Mouse (Mus musculus): ENCODE measurements at regions not wholly inside any gene's neighbourhood (a gene's known extent, or its start where the extent isn't known, plus 50 kb on each side); places are given as distances from the start of the nearest gene placed in this dataset.
"Not testable (repeated sequence)": the region's sequence is repeated elsewhere in the genome, so short reads cannot be mapped to it uniquely, and the experiment has no call there.

DNA sequence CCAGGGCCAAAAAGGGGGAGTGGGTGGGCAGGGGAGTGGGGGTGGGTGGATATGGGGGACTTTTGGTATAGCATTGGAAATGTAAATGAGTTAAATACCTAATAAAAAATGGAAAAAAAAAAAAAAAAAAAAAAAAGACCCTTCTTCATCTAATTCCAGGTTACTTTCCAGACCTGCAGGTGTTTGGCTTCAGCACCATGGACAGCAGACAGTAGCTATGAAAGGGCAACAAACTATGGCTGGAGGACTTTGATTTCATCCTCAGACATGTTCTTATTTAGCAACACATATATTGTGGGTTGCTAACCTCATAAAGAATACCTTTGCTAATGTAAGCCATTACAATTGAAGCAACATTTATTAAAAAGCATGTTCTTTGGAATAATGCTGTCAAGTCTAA is 342.0 kb upstream of the Klhl29 start:
- not testable (repeated sequence) for H3K27ac ChIP-seq (ENCODE audit: low read depth, low read length); H3K36me3 ChIP-seq (ENCODE audit: control insufficient read depth, insufficient read depth, low read length); H3K4me1 ChIP-seq (ENCODE audit: control insufficient read depth, insufficient read depth, low read length); ATAC-seq (ENCODE audit: insufficient read depth, low FRiP score, low TSS enrichment); H3K4me2 ChIP-seq (ENCODE audit: low read depth); H3K4me3 ChIP-seq (ENCODE audit: low read depth, low read length); H3K9me3 ChIP-seq (ENCODE audit: control insufficient read depth, low read length); H3K9ac ChIP-seq (ENCODE audit: low read length); H3K27me3 ChIP-seq (ENCODE audit: control insufficient read depth, insufficient read depth, low read length)
- peak; percentile 23 for DNase-seq (ENCODE audit: low spot score)

DNA sequence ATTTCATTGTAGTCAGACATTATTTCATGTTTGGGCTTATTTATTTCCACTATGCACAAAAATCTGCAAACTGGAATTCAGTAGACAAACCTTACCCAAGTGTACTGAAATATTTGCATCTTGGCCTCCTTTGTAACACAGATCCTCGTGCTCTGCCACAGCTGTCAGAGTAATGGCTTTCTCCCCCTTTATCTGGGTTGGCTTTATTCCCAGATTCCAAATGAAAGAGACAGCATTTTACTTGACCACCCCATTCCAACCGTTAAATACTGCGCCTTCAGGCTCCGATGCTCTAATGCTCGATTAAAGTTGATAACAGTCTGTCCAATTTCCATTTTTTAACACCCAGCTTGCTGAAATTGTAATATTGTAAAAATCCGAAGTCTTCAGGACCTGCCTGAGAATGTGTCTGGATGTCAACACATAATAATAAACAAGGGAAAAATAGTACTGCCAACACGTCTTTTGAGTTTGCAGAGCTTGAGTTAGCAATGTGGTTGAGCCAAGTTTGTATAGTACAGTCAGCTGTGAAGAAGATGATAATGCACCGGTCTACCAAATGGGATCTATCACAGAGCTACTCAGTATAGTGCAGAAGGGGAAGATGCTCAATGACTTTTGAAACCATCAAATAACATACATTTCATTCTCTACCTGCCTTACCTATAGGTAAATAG is 323.4 kb upstream of the Klhl29 start:
- 86% methylated on average over 8 of the region's 8 CpGs for WGBS
- Histone ChIP-seq H3K9me3 (ENCODE audit: control insufficient read depth, low read length) (no peaks in the 10 kb centered on the region), H3K36me3 (ENCODE audit: control insufficient read depth, insufficient read depth, low read length) (no peaks in the 10 kb centered on the region), H3K27me3 (ENCODE audit: control insufficient read depth, insufficient read depth, low read length) (no peaks in the 10 kb centered on the region), H3K4me3 (ENCODE audit: low read depth, low read length) (no peak overlapping the region), H3K27ac (ENCODE audit: low read depth, low read length) (no peak overlapping the region), H3K4me2 (ENCODE audit: low read depth) (no peak overlapping the region), H3K4me1 (ENCODE audit: control insufficient read depth, insufficient read depth, low read length) (no peaks in the 10 kb centered on the region), H3K9ac (ENCODE audit: low read length) (no peak overlapping the region)
- DNase-seq (ENCODE audit: low spot score) (no peak), ATAC-seq (ENCODE audit: insufficient read depth, low FRiP score, low TSS enrichment) (no peak)

GRCm38 (mm10) chr12:5682182-5682581 is 306.7 kb upstream of the Klhl29 start:
- DNase-seq (ENCODE audit: low spot score) = no peak
- H3K4me1 ChIP-seq (ENCODE audit: control insufficient read depth, insufficient read depth, low read length) = no peaks in the 10 kb centered on the region
- no peak overlapping the region for H3K9ac ChIP-seq (ENCODE audit: low read length)
- ATAC-seq (ENCODE audit: insufficient read depth, low FRiP score, low TSS enrichment) = no peak
- no peaks in the 10 kb centered on the region for H3K9me3 ChIP-seq (ENCODE audit: control insufficient read depth, low read length)
- no peak overlapping the region for H3K4me3 ChIP-seq (ENCODE audit: low read depth, low read length)
- no peaks in the 10 kb centered on the region for H3K36me3 ChIP-seq (ENCODE audit: control insufficient read depth, insufficient read depth, low read length)
- H3K27ac ChIP-seq (ENCODE audit: low read depth, low read length) = no peak overlapping the region
- H3K4me2 ChIP-seq (ENCODE audit: low read depth) = no peak overlapping the region
- no peaks in the 10 kb centered on the region for H3K27me3 ChIP-seq (ENCODE audit: control insufficient read depth, insufficient read depth, low read length)
- 92% methylated on average over 5 of the region's 5 CpGs for WGBS

DNA sequence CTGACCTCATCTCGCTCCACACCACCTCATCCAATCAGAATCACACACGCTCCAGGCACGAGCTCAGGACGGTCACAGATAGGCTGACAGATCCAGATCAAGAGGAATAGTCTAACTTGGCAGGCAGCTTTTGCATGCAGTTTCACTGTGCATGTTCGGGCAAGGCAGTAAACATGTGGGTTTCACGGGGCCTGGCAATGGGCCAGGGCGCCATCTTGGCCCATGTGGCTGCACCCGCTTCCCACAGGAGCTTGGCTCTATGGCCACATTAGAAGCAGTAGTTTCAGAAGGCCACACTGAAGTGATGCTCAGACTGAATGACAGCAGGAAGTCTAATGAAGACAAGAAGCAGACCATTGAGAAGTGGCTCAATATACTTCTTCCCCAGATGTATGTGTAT is 302.6 kb upstream of the Klhl29 start:
- 94% methylated on average over 8 of the region's 8 CpGs for WGBS

DNA sequence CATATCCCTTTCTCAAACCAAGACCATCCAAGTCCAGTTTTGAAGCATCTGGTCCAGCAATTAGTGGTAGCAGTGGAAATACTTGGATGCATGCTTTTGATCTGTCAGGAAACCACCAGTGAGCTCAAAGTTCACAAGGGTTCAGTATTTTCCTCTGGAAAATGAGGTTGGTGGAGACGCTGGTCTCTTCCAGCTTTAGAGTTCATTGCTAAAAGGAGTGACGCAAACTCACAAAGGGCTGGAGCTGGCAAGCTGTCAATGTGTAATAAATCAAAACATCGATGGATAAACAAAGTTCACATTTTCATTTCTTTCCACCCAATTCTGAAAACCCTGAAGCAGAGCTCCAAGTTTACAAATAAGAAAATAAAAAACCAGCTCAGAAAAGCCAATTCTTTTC is 293.0 kb upstream of the Klhl29 start:
- DNase-seq (ENCODE audit: low spot score) (no peak), ATAC-seq (ENCODE audit: insufficient read depth, low FRiP score, low TSS enrichment) (no peak)
- Histone ChIP-seq H3K9ac (ENCODE audit: low read length) (no peak overlapping the region), H3K9me3 (ENCODE audit: control insufficient read depth, low read length) (no peaks in the 10 kb centered on the region), H3K4me3 (ENCODE audit: low read depth, low read length) (no peak overlapping the region), H3K4me1 (ENCODE audit: control insufficient read depth, insufficient read depth, low read length) (no peaks in the 10 kb centered on the region), H3K27ac (ENCODE audit: low read depth, low read length) (no peak overlapping the region), H3K36me3 (ENCODE audit: control insufficient read depth, insufficient read depth, low read length) (no peaks in the 10 kb centered on the region), H3K27me3 (ENCODE audit: control insufficient read depth, insufficient read depth, low read length) (no peaks in the 10 kb centered on the region), H3K4me2 (ENCODE audit: low read depth) (no peak overlapping the region)
- 64% methylated on average over 3 of the region's 3 CpGs for WGBS

More for the DNA sequence above, 302.6 kb upstream of the Klhl29 start:
- H3K27me3 ChIP-seq (ENCODE audit: control insufficient read depth, insufficient read depth, low read length); H3K4me1 ChIP-seq (ENCODE audit: control insufficient read depth, insufficient read depth, low read length); H3K9me3 ChIP-seq (ENCODE audit: control insufficient read depth, low read length); H3K4me2 ChIP-seq (ENCODE audit: low read depth); H3K4me3 ChIP-seq (ENCODE audit: low read depth, low read length); ATAC-seq (ENCODE audit: insufficient read depth, low FRiP score, low TSS enrichment); H3K9ac ChIP-seq (ENCODE audit: low read length); H3K27ac ChIP-seq (ENCODE audit: low read depth, low read length); H3K36me3 ChIP-seq (ENCODE audit: control insufficient read depth, insufficient read depth, low read length); DNase-seq (ENCODE audit: low spot score): not testable (repeated sequence)

GRCm38 (mm10) chr12:5637571-5638275 is 262.2 kb upstream of the Klhl29 start:
- H3K9ac ChIP-seq (ENCODE audit: low read length) = no peak overlapping the region
- H3K27me3 ChIP-seq (ENCODE audit: control insufficient read depth, insufficient read depth, low read length) = no peaks in the 10 kb centered on the region
- 86% methylated on average over 9 of the region's 9 CpGs for WGBS
- H3K4me1 ChIP-seq (ENCODE audit: control insufficient read depth, insufficient read depth, low read length) = no peaks in the 10 kb centered on the region
- H3K27ac ChIP-seq (ENCODE audit: low read depth, low read length) = no peak overlapping the region
- no peak overlapping the region for H3K4me3 ChIP-seq (ENCODE audit: low read depth, low read length)
- H3K36me3 ChIP-seq (ENCODE audit: control insufficient read depth, insufficient read depth, low read length) = no peaks in the 10 kb centered on the region
- ATAC-seq (ENCODE audit: insufficient read depth, low FRiP score, low TSS enrichment) (no peak), DNase-seq (ENCODE audit: low spot score) (no peak)
- H3K4me2 ChIP-seq (ENCODE audit: low read depth) = no peak overlapping the region
- H3K9me3 ChIP-seq (ENCODE audit: control insufficient read depth, low read length) = no peaks in the 10 kb centered on the region

DNA sequence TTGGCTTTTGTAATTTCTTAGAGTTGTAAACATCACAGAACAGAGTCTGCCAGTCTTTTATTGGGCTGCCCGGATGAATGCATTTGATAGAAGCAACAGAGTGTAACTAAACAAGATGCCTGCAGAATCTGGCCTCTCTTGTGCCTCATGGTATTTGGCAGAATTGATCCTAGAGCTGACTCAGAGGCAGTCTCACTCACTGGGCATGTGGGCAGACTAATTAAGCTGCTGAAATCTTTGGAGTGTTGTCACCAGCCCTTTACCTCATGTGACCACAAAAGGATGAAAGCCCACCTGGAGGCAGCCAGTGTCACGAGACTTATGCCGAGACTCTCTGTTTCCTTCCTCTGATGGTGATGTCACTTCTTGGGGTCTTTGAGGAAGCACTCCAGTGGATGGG is 258.5 kb upstream of the Klhl29 start:
- no peaks in the 10 kb centered on the region for H3K4me1 ChIP-seq (ENCODE audit: control insufficient read depth, insufficient read depth, low read length)
- no peak overlapping the region for H3K4me3 ChIP-seq (ENCODE audit: low read depth, low read length)
- H3K27me3 ChIP-seq (ENCODE audit: control insufficient read depth, insufficient read depth, low read length) = no peaks in the 10 kb centered on the region
- ATAC-seq (ENCODE audit: insufficient read depth, low FRiP score, low TSS enrichment) (no peak), DNase-seq (ENCODE audit: low spot score) (no peak)
- WGBS = 86% methylated on average over 3 of the region's 3 CpGs
- H3K9me3 ChIP-seq (ENCODE audit: control insufficient read depth, low read length) = no peaks in the 10 kb centered on the region
- H3K27ac ChIP-seq (ENCODE audit: low read depth, low read length) = no peak overlapping the region
- H3K4me2 ChIP-seq (ENCODE audit: low read depth) = no peak overlapping the region
- H3K36me3 ChIP-seq (ENCODE audit: control insufficient read depth, insufficient read depth, low read length) = no peaks in the 10 kb centered on the region
- no peak overlapping the region for H3K9ac ChIP-seq (ENCODE audit: low read length)

- H3K9ac ChIP-seq (ENCODE audit: low read length) = no peak overlapping the region
- ATAC-seq (ENCODE audit: insufficient read depth, low FRiP score, low TSS enrichment) (no peak), DNase-seq (ENCODE audit: low spot score) (peak; percentile 10)
- H3K4me2 ChIP-seq (ENCODE audit: low read depth) = no peak overlapping the region
- H3K4me3 ChIP-seq (ENCODE audit: low read depth, low read length) = no peak overlapping the region
- H3K36me3 ChIP-seq (ENCODE audit: control insufficient read depth, insufficient read depth, low read length) = no peaks in the 10 kb centered on the region
- H3K27ac ChIP-seq (ENCODE audit: low read depth, low read length) = no peak overlapping the region
- no peaks in the 10 kb centered on the region for H3K9me3 ChIP-seq (ENCODE audit: control insufficient read depth, low read length)
- WGBS = 79% methylated on average over 9 of the region's 9 CpGs
- H3K27me3 ChIP-seq (ENCODE audit: control insufficient read depth, insufficient read depth, low read length) = no peaks in the 10 kb centered on the region
- no peaks in the 10 kb centered on the region for H3K4me1 ChIP-seq (ENCODE audit: control insufficient read depth, insufficient read depth, low read length)
Observed at GRCm38 (mm10) chr12:5601084-5601654, 225.7 kb upstream of the Klhl29 start.

GRCm38 (mm10) chr12:5599426-5599825 is 223.9 kb upstream of the Klhl29 start:
- WGBS = 94% methylated on average over 1 of the region's 1 CpGs
- H3K9ac ChIP-seq (ENCODE audit: low read length) = no peak overlapping the region
- ATAC-seq (ENCODE audit: insufficient read depth, low FRiP score, low TSS enrichment) = no peak

More at GRCm38 (mm10) chr12:5599426-5599825, 223.9 kb upstream of the Klhl29 start:
- Histone ChIP-seq H3K9me3 (ENCODE audit: control insufficient read depth, low read length) (no peaks in the 10 kb centered on the region), H3K27me3 (ENCODE audit: control insufficient read depth, insufficient read depth, low read length) (no peaks in the 10 kb centered on the region), H3K4me1 (ENCODE audit: control insufficient read depth, insufficient read depth, low read length) (no peaks in the 10 kb centered on the region), H3K4me2 (ENCODE audit: low read depth) (no peak overlapping the region), H3K36me3 (ENCODE audit: control insufficient read depth, insufficient read depth, low read length) (no peaks in the 10 kb centered on the region), H3K27ac (ENCODE audit: low read depth, low read length) (no peak overlapping the region), H3K4me3 (ENCODE audit: low read depth, low read length) (no peak overlapping the region)
- no peak for DNase-seq (ENCODE audit: low spot score)

Data from neural tube, embryonic 11.5 days (tissue).